Mouse (Mus musculus): ENCODE measurements around the gene Relb.

- TF ChIP-seq CTCF (IDR thresholded peaks at IDR 0.05; ENCODE audit: extremely low read depth, insufficient read depth, low read length) (no peak), POLR2A (IDR thresholded peaks at IDR 0.05; ENCODE audit: extremely low read depth, insufficient read depth, low read length) (no peak)
Observed at GRCm38 (mm10) chr7:19641223-19641622, 12.0 kb upstream of the Relb start.
